Mouse (Mus musculus) E14TG2a.4 (cell line): ENCODE data around the gene Dcaf7.
"Not testable (repeated sequence)": the region's sequence is repeated elsewhere in the genome, so short reads cannot be mapped to it uniquely, and the experiment has no call there.

ENCODE experiments used
- H3K27me3 ChIP-seq: 2 replicates; pipeline ENCODE4 v1.6.1; 2014; ENCODE audit warnings: low read length, control low read depth; ENCODE audit not compliant: insufficient read depth
- H3K36me3 ChIP-seq: 2 replicates; pipeline ENCODE4 v1.6.1; 2014; ENCODE audit warnings: low read length, control low read depth; ENCODE audit not compliant: insufficient read depth
- H3K4me1 ChIP-seq: replicated peaks from 2 replicates; pipeline ENCODE4 v1.6.1; 2014; ENCODE audit warnings: low read depth, low read length, control low read depth
- H3K4me3 ChIP-seq: replicated peaks from 2 replicates; pipeline ENCODE4 v1.5.1; 2014; ENCODE audit warnings: mild to moderate bottlenecking, low read length
- H3K9me3 ChIP-seq: 2 replicates; pipeline ENCODE4 v1.6.1; 2014; ENCODE audit warnings: low read length, control low read depth
- CTCF ChIP-seq: conservative IDR thresholded peaks from 2 replicates; pipeline ENCODE4 v1.5.1; 2014; ENCODE audit warnings: low read length
- NANOG ChIP-seq: IDR thresholded peaks from 2 replicates; pipeline ENCODE4 v1.6.1; 2014; ENCODE audit warnings: borderline replicate concordance, low read length, mixed read lengths
- POU5F1 ChIP-seq: IDR thresholded peaks from 2 replicates; pipeline ENCODE4 v1.6.1; 2014; ENCODE audit warnings: low read length, borderline replicate concordance

Dcaf7 gene

DNA sequence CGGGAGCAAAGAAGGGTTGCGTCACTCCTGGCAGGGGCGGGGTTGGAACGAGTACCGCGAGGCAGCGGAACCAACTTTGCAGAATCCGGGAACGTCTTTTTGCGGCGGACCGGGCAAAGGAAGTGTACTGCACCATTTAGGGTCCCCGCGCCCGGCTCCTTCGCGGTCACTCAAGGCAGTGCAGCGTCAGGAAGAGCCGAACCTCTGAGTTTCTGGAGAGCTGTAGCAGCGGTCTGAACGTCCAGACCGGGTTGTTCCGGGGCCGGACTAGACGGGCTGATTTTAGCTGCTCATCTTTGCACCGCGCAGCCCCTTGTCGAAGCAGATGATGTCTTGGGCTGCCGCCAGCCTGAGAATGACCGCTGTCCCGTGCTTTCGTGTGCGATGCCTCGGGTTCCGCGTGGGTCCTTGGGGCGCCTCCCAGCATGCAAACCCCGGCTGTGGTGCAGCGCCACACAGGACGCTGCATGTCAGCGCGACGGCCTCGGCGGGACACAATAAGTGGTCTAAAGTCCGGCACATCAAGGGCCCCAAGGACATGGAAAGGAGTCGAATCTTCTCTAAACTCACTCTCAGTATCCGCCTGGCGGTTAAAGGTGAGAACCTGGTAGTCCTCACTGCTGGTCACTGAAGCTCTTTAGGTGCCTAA is 29.4 kb downstream of the Dcaf7 start, which contains the start of gene Taco1:
Gene Taco1 (plus strand): TSS at position 139 of the 649 bp plus-strand sequence.
- Histone ChIP-seq H3K4me1 (peaks cover 16% of the 10 kb centered on the region), H3K27me3 (peaks cover 2% of the 10 kb centered on the region), H3K4me3 (peak within 1 kb of the TSS; percentile 100), H3K9me3 (no peaks in the 10 kb centered on the region), H3K36me3 (peaks cover 11% of the 10 kb centered on the region)
- TF ChIP-seq NANOG (no peak), CTCF (peak; percentile 35), POU5F1 (peak; percentile 27; the same call in 1 of the 2 replicates)

DNA sequence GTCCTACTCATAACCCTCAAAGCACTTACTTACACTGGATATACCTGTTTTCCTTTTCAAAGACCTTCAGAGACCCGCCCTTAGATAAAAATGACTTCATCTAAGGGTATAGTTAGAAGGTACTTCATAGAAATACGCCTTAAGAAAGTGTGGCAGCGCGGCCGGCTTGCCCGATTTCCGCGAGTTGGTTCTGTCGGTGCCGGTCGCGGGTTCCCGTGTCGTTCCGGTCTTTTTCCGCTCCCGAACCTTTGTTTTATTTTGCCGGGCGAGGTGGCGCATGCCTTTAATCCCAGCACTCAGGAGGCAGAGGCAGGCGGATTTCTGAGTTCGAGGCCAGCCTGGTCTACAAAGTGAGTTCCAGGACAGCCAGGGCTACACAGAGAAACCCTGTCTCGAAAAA is 29.9 kb downstream of the Dcaf7 start:
- not testable (repeated sequence) for H3K27me3 ChIP-seq, H3K9me3 ChIP-seq
- Histone ChIP-seq H3K4me3 (peak overlapping the region; percentile 100), H3K36me3 (peaks cover 14% of the 10 kb centered on the region), H3K4me1 (peaks cover 16% of the 10 kb centered on the region)

DNA sequence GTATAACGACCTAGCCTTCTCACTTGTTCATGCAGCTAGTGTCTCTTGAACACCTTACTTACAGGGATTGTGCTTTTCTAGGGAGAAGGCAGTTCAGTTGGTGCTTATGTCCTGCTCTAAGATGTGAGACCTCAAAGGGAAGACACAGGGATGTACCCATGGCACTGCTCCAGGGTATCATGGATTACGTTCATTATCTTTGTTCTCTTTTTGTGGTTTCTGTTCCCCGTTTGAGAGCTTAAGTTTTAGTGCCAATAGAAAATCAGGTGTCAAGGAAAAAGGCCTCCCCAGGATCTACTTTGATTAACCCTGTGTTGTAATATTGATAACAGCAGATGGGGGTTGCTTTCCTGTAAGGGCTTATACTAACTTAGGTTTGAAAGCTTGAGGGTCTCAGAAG is 37.1 kb downstream of the Dcaf7 start:
- H3K27me3 ChIP-seq: no peaks in the 10 kb centered on the region
- no peaks in the 10 kb centered on the region for H3K9me3 ChIP-seq
- no peak overlapping the region for H3K4me3 ChIP-seq
- peaks cover 37% of the 10 kb centered on the region for H3K36me3 ChIP-seq
- no peaks in the 10 kb centered on the region for H3K4me1 ChIP-seq
- TF ChIP-seq CTCF: no peak

DNA sequence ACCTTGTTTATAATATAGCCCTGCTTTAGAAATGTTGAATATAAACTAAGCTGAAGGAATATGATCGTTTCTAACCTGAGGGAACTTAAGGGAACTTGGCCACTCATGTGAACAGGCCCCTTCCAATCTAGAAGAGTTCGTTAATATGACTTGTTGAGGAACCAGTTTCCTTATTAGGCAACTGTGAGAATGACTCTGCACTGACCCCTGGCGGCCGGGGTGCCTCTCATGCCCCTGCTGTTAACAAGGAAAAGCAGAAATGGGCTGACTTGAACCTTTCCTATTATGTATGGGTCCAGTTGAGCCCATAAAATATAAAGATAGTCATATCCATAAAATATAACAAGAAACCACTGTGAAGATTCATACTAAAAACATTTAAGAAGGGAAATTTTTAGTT is 39.6 kb downstream of the Dcaf7 start:
- TF ChIP-seq POU5F1 (no peak), CTCF (peak; percentile 91)
- Histone ChIP-seq H3K9me3 (no peaks in the 10 kb centered on the region), H3K4me1 (no peaks in the 10 kb centered on the region)

DNA sequence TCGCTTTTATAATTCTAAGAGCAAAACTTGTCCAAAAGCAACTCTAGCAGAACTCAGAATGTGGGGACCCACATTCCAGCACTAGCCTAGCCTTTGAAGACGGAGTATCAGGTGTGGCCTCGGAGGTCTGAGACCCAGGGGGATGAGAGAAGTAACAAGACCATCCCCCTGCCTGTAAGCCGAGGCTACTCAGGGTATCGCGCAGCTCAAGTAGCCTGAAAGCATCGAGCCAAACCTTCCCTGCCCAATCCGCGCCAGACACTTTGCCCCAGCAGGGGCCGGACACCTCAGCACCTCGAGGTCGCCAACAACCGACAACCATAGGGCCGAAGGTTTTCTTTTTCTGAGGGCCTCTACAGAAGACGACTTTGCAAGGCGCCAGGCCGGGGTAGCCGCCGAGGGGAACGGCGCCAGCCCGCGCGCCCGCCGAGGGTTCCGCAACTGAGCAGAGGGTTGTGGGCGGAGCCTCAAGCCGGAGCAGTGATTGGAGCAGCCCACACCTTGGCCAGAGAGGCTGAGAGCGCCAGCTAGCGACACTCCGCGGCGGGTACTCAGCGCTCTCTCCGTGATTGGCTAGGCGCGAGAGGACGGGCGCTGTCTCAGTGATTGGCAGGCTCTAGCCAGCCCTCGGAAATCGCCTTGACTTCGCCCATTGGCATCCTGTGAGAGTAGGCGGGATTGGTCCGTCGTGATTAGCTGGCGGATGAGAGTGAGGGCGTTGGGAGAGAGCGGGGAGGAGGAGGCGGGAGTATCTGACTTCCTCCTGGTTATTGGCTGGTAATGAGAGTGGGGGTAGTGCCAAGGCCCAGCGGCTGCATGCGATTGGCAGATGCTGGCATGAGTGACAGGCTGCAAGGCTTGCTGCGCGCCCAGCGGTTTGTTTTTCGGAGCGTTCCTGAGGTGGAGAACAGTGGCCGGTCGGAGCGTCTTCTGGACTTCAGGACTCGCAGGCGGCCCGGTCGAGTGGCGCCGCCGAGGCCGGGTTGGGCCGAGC is 47.3 kb downstream of the Dcaf7 start, which contains the start of gene Map3k3:
Gene Map3k3 (plus strand): TSS at position 906 of the 994 bp plus-strand sequence.
- Histone ChIP-seq H3K4me1 (peaks cover 22% of the 10 kb centered on the region), H3K36me3 (no peaks in the 10 kb centered on the region)
- TF ChIP-seq POU5F1 (no peak), CTCF (0 out of 2 replicates have a peak, but pooled peaks have one; percentile 5), NANOG (peak; percentile 90)

More for the DNA sequence above, 39.6 kb downstream of the Dcaf7 start:
- no peak overlapping the region for H3K4me3 ChIP-seq
- H3K36me3 ChIP-seq: peaks cover 26% of the 10 kb centered on the region
- H3K27me3 ChIP-seq: no peaks in the 10 kb centered on the region

DNA sequence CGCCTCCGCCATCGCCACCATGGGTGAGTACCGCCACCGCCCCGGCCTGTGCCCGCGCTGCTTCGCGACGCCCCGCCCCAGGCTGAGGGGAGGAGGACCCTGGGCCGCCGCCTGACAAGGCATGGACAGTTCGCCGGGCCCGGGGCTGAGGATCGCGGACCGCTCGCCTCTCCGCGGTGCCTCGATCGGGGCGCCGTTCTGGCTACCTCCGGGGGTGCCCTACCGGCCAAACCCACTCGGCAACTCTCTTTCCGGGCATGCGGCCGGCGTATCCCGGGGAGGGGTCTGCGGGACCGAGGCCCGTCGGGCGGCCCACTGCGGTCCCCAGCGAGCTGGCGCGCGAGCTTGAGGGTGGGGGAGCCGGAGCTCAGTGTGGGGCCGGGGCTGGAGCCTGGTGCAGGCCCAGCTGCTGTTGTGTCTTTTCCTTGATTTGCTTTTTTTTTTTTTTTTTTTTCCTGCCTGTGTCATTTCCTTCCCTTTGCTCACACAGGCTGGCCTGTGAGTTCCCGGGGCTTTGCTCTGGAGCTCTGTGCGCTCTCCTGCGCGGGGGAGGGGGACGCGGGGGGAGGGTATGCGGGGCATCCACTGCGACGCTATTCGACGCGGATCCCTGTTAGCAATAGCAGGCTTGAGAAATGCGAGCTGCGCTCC is 48.4 kb downstream of the Dcaf7 start:
- TF ChIP-seq NANOG (no peak), POU5F1 (no peak), CTCF (no peak)
- H3K36me3 ChIP-seq: no peaks in the 10 kb centered on the region
- H3K4me3 ChIP-seq: peak overlapping the region; percentile 99

More for the DNA sequence above, 47.3 kb downstream of the Dcaf7 start, which contains the start of gene Map3k3:
- Histone ChIP-seq H3K4me3 (peak within 1 kb of the TSS; percentile 99), H3K9me3 (no peaks in the 10 kb centered on the region), H3K27me3 (no peaks in the 10 kb centered on the region)

DNA sequence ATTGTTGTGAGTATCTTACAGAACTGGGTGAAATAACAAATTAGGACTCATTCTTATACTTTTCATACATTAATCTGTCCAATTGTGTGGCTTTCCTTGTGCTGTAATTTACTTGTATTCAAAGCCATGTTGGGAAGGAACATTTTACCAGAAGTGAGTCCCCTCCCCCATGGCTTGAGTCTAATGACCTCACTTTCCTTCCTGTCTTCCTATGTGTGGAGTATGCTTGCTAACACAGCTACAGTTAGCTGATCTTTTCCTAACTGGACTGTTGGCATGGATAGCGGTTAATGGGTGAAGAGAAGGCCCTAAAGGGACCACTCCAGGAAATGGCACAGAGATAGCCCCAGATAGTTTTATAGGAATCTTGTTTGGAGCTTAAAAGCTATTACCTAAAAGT is 61.6 kb downstream of the Dcaf7 start:
- 0 out of 2 replicates have a peak, but pooled peaks cover 3% of the 10 kb centered on the region for H3K4me1 ChIP-seq
- no peaks in the 10 kb centered on the region for H3K9me3 ChIP-seq
- H3K4me3 ChIP-seq: no peak overlapping the region
- H3K27me3 ChIP-seq: no peaks in the 10 kb centered on the region
- H3K36me3 ChIP-seq: peaks cover 16% of the 10 kb centered on the region
- TF ChIP-seq NANOG (no peak), CTCF (no peak), POU5F1 (no peak)

More for the DNA sequence above, 48.4 kb downstream of the Dcaf7 start:
- no peaks in the 10 kb centered on the region for H3K9me3 ChIP-seq
- peaks cover 22% of the 10 kb centered on the region for H3K4me1 ChIP-seq
- H3K27me3 ChIP-seq: no peaks in the 10 kb centered on the region

DNA sequence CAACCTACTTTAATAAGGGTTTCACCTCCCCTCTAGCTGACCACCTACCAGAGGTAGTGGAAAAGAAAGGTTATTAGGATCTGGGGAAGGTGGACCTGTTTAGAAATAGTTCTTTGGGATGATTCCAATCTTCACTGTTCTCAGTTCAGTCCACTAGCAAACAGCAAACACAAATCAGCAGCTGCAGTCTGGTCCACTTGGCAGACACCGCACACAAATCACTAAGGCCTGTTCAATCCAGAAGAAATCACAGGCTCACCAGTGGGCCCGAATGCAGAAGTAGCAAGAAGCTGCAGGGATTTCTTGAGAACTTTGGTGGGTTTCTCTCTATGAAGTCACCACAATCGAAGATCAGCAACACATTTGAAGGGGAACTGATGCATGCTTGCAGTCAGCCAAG is 66.2 kb downstream of the Dcaf7 start:
- Histone ChIP-seq H3K27me3 (no peaks in the 10 kb centered on the region), H3K4me1 (no peaks in the 10 kb centered on the region), H3K4me3 (no peak overlapping the region), H3K9me3 (no peaks in the 10 kb centered on the region), H3K36me3 (peaks cover 16% of the 10 kb centered on the region)
- TF ChIP-seq POU5F1 (no peak), NANOG (no peak), CTCF (no peak)
